Mouse (Mus musculus) CH12.LX (cell line): Measurements from ENCODE around the gene Gm17581. TPM values are rescaled to one million over a fixed set of nuclear protein-coding genes. Genes with fewer than 3 reads are reported as not detected.

Experiments used
- DNase-seq: peaks from one replicate; pipeline ENCODE4 v3.0.0-alpha.2; 2013; ENCODE audit errors: extremely low read depth
- H3K27ac ChIP-seq: 2 replicates; pipeline ENCODE4 v1.5.1; 2012; ENCODE audit warnings: low read depth, mild to moderate bottlenecking, control low read depth, moderate library complexity; ENCODE audit not compliant: insufficient read depth
- H3K27me3 ChIP-seq: replicated peaks from 2 replicates; pipeline ENCODE3; 2012; ENCODE audit warnings: inconsistent platforms
- H3K36me3 ChIP-seq, 2 experiments: replicated peaks in 1 of 2; 2 replicates each; pipeline versions ENCODE3 to v1.6.1; 2012; ENCODE audit warnings: inconsistent platforms in 1 of 2, low read length in 1 of 2, mild to moderate bottlenecking in 1 of 2, mixed read lengths in 1 of 2, moderate library complexity in 1 of 2; ENCODE audit not compliant: control insufficient read depth in 1 of 2, insufficient read depth in 1 of 2
- H3K4me1 ChIP-seq, 2 experiments: 2 replicates each; pipeline ENCODE4 v1.6.1; 2012; ENCODE audit warnings: inconsistent platforms in 1 of 2, moderate library complexity in 1 of 2; ENCODE audit not compliant: insufficient read depth in 2 of 2, control insufficient read depth in 1 of 2
- H3K4me2 ChIP-seq: 2 replicates; pipeline ENCODE4 v1.6.1; 2012; ENCODE audit warnings: low read depth, mild to moderate bottlenecking, control low read depth; ENCODE audit not compliant: poor library complexity, insufficient read depth, severe bottlenecking
- H3K4me3 ChIP-seq, 3 experiments: fragments of 150-350 bp in 1 of 3; sonication (generic) in 1 of 3; replicated peaks in 1 of 3; 2 replicates each; pipeline versions ENCODE3 to v1.5.1; 2011 to 2012; ENCODE audit warnings: low read depth in 2 of 3, low read length in 2 of 3, mild to moderate bottlenecking in 2 of 3, moderate library complexity in 2 of 3, control low read depth in 1 of 3, improper control_type of control experiment in 1 of 3, inconsistent platforms in 1 of 3, mixed read lengths in 1 of 3; ENCODE audit not compliant: poor library complexity in 1 of 3
- H3K79me2 ChIP-seq: replicated peaks from 2 replicates; pipeline ENCODE4 v1.6.1; 2012; ENCODE audit warnings: mild to moderate bottlenecking, moderate library complexity; ENCODE audit not compliant: control insufficient read depth, poor library complexity, insufficient read depth, severe bottlenecking; ENCODE audit errors: extremely low read depth
- H3K9ac ChIP-seq: 2 replicates; pipeline ENCODE4 v1.6.1; 2012; ENCODE audit warnings: low read depth, mild to moderate bottlenecking, control low read depth, moderate library complexity; ENCODE audit not compliant: insufficient read depth
- H3K9me3 ChIP-seq: replicated peaks from 2 replicates; pipeline ENCODE3; 2012; ENCODE audit warnings: low read length, inconsistent platforms, mixed read lengths
- CTCF ChIP-seq, 2 experiments: IDR thresholded peaks in 1 of 2; conservative IDR thresholded peaks in 1 of 2; 2 replicates each; pipeline ENCODE4 v1.5.1; 2011 to 2012; ENCODE audit warnings: low read depth in 2 of 2, low read length in 2 of 2, improper control_type of control experiment in 1 of 2, inconsistent platforms in 1 of 2, mild to moderate bottlenecking in 1 of 2, moderate library complexity in 1 of 2
- EP300 ChIP-seq: IDR thresholded peaks from 2 replicates; pipeline ENCODE4 v1.6.1; 2011; ENCODE audit warnings: low read length, improper control_type of control experiment
- MYC ChIP-seq: IDR thresholded peaks from 2 replicates; pipeline ENCODE4 v1.6.1; 2011; ENCODE audit warnings: low read depth, mild to moderate bottlenecking, improper control_type of control experiment, low read length
- NELFE ChIP-seq: IDR thresholded peaks from 2 replicates; pipeline ENCODE4 v1.6.1; 2011; ENCODE audit warnings: low read depth, low read length, improper control_type of control experiment
- SMC3 ChIP-seq: IDR thresholded peaks from 2 replicates; pipeline ENCODE4 v1.6.1; 2011; ENCODE audit warnings: low read depth, low read length, improper control_type of control experiment
- ZMIZ1 ChIP-seq: IDR thresholded peaks from 2 replicates; pipeline ENCODE4 v1.6.1; 2012; ENCODE audit warnings: low read depth, mild to moderate bottlenecking, inconsistent platforms, low read length, improper control_type of control experiment
- ZNF384 ChIP-seq: IDR thresholded peaks from 2 replicates; pipeline ENCODE4 v1.6.1; 2012; ENCODE audit warnings: low read depth, low read length, improper control_type of control experiment, inconsistent platforms
- dilution Hi-C: fragments of 300-500 bp; cut with MboI; formaldehyde crosslinking; loops from 2 replicates; pipeline ENCODE4 v1.14.3; 2020; ENCODE audit warnings: low sequenced_read_pairs; ENCODE audit not compliant: extremely low pct_unique_long_range_greater_than_20kb, extremely low pct_ligation_motif_present
- in situ Hi-C: fragments of 300-500 bp; cut with MboI; formaldehyde crosslinking; loops from 3 replicates; pipeline ENCODE4 v1.14.3; 2019; ENCODE audit warnings: low sequenced_read_pairs, low pct_ligation_motif_present, low pct_unique_long_range_greater_than_20kb, mixed read lengths
- polyA plus RNA-seq: library from polyadenylated mRNA; unstranded; fragments of >175 nt; gene quantifications from 2 replicates; pipeline ENCODE4 v1.2.1, GENCODE M21; 2012; ENCODE audit warnings: low read depth; ENCODE audit not compliant: insufficient read length
- total RNA-seq, 2 experiments: library from RNA; depleted of rRNA; stranded (reverse); fragments of 300-350 nt in 1 of 2; fragments of >200 nt in 1 of 2; gene quantifications; 2 replicates each; pipeline ENCODE4 v1.2.3; 2012 to 2014

The Gm17581 gene
- total and polyA plus RNA-seq, 3 experiments: not detected

DNA sequence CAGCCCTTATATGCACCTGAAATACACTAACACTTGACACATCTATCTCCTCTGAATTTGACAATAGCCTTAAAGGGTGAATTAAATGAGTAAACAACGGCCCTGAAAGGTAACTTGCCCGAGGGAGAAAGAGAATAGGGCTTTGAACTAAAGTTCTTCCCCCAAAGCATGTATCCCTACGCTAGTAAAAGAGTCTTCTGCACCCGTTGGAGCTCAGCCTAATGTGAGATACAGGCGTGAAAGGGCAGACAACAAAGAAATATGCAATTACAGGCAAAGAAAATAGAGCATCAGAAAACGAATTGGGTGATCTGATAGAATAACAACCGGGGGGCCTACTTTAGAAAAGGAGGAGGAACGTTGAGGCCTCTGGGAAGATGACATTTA lies 44.3 kb downstream of the Gm17581 start:
- dilution Hi-C loops: no loop called here

DNA sequence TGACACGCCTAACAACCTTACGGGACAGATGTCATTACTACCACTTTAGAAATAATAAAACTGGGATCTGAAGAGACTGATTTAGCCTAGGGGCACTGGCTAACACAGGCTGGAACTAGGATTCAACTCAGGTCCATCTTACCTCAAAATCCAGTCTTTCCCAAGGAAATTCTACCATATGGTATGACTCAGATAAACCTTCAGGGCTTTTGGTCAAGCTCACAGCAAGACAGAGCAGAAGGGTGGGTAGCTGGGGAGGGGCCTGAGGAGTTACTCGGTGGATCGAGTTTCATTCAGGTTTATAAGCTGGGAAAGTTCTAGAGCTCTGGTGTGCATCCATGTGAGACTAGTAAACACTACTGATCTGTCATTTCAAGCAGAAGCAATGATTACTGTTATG lies 46.5 kb downstream of the Gm17581 start:
- no peak overlapping the region for H3K4me2 ChIP-seq
- no peaks in the 10 kb centered on the region for H3K9me3 ChIP-seq
- peaks cover 35% of the 10 kb centered on the region for H3K79me2 ChIP-seq
- no peak for DNase-seq
- in situ Hi-C loops (loop anchor here (25.0 kb wide), 1 partner anchor 248 kb away; the partner anchor contains the start of genes Gdf5, Gm15557 and Uqcc1), dilution Hi-C loops (no loop called here)
- H3K27ac ChIP-seq: no peak overlapping the region
- no peak overlapping the region for H3K4me3 ChIP-seq
- peaks cover 0 to 41% of the 10 kb centered on the region in 2 experiments; a peak in 2 of 4 replicates for H3K4me1 ChIP-seq
- H3K9ac ChIP-seq: no peak overlapping the region
- no peaks in the 10 kb centered on the region for H3K27me3 ChIP-seq
- peaks cover 0 to 22% of the 10 kb centered on the region in 2 experiments for H3K36me3 ChIP-seq
- no peak for TF ChIP-seq CTCF (conservative IDR thresholded peaks at IDR 0.05 in 1 of 2, IDR thresholded peaks at IDR 0.05 in 1 of 2; ENCODE audit: low read depth in 2 of 2, low read length in 2 of 2)

More for the DNA sequence above, 44.3 kb downstream of the Gm17581 start:
- Histone ChIP-seq H3K79me2 (peaks cover 29% of the 10 kb centered on the region), H3K4me2 (peak overlapping the region; percentile 93), H3K4me3 (peak overlapping the region; percentile 80 to 98 (median 98)), H3K4me1 (peaks cover 0 to 39% of the 10 kb centered on the region in 2 experiments; a peak in 2 of 4 replicates), H3K36me3 (peaks cover 0 to 12% of the 10 kb centered on the region in 2 experiments), H3K9me3 (no peaks in the 10 kb centered on the region), H3K9ac (peak overlapping the region; percentile 87), H3K27ac (no peak overlapping the region), H3K27me3 (no peaks in the 10 kb centered on the region)
- in situ Hi-C loops: loop anchor here (25.0 kb wide), 1 partner anchor 246 kb away; the partner anchor contains the start of genes Gdf5, Gm15557 and Uqcc1
- DNase-seq: peak; percentile 12
- TF ChIP-seq SMC3 (no peak), EP300 (no peak), NELFE (no peak), CTCF (conservative IDR thresholded peaks at IDR 0.05 in 1 of 2, IDR thresholded peaks at IDR 0.05 in 1 of 2; ENCODE audit: low read depth in 2 of 2, low read length in 2 of 2) (no peak)

DNA sequence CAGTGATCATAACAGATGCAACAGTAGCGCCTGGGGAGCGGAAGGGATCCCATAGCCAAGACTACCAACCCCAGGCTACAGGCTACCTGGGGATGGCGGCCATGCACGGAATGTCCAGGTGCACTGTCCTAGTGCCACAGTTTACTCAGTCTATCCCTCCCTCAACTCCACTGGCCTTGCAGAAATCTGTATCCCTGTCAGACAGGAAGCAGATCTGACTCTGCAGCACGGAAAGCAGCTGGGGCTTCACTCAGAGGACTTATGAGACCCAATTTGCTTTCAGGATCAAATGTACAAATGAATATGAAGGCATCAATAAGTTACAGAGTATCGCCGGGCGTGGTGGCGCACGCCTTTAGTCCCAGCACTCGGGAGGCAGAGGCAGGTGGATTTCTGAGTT lies 47.9 kb downstream of the Gm17581 start:
- Histone ChIP-seq H3K9me3 (no peaks in the 10 kb centered on the region), H3K9ac (no peak overlapping the region), H3K4me2 (no peak overlapping the region), H3K79me2 (peaks cover 37% of the 10 kb centered on the region), H3K36me3 (peaks cover 0 to 26% of the 10 kb centered on the region in 2 experiments), H3K27ac (no peak overlapping the region), H3K4me1 (peaks cover 0 to 48% of the 10 kb centered on the region in 2 experiments; a peak in 2 of 4 replicates), H3K27me3 (no peaks in the 10 kb centered on the region), H3K4me3 (no peak overlapping the region)
- in situ Hi-C loops: loop anchor here (25.0 kb wide), 1 partner anchor 250 kb away; the partner anchor contains the start of genes Gdf5, Gm15557 and Uqcc1
- dilution Hi-C loops: no loop called here
- no peak for DNase-seq
- TF ChIP-seq MYC: no peak
- TF ChIP-seq ZNF384: no peak
- no peak for TF ChIP-seq ZMIZ1
